Mouse (Mus musculus) heart, adult 9 months (tissue): Measurements from ENCODE around the gene Selenow.
"Not testable (repeated sequence)": the region's sequence is repeated elsewhere in the genome, so short reads cannot be mapped to it uniquely, and the experiment has no call there.

Experiments
- DNase-seq, 2 experiments: peaks; one replicate each; pipeline ENCODE4 v3.0.0; 2022; ENCODE audit warnings: low spot score in 2 of 2

Gene Selenow

DNA sequence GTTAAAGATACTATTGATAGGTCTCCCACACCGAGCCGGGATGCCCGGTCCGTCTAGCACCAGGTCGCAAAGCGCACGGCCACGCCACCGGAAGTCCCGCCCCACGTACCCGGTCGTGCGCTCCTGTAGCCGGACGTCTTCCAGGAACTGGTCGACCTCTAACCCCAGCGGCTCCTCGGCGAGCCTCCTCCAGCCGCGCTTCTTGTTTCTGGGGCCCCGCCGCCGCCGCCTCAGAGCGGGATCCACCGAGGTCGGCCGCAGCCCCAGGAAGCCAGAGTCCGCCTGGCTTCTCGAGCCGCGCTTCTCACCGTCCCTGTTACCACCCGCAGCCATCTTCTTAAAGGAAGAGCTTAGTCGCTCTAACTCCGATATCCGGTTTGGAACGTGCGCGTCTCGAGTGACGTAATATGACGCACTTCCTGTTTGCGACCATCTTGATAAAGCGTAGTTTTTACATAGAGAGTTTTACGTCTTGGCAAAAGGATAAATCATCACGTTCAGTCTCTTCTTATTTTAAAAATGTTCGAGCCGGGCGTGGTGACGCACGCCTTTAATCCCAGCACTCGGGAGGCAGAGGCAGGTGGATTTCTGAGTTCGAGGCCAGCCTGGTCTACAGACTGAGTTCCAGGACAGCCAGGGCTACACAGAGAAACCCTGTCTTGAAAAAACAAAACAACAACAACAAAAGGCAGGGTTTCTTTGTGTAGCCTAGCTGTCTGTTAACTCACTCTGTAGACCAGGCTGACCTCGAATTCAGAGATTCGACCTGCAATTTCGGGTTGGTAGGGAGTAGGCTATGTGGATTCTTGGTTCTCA lies 23.7 kb upstream of the Selenow start, which contains the start of gene Nop53:
Gene Nop53, minus strand, starts transcription at position 354 of the 816 bp plus-strand sequence.
- peak; percentile 92 to 97 for DNase-seq

GRCm38 (mm10) chr7:15945211-15945610 lies 23.0 kb upstream of the Selenow start:
- no peak for DNase-seq

- no peak for DNase-seq
Measured at GRCm38 (mm10) chr7:15944311-15944710, 22.1 kb upstream of the Selenow start.

DNA sequence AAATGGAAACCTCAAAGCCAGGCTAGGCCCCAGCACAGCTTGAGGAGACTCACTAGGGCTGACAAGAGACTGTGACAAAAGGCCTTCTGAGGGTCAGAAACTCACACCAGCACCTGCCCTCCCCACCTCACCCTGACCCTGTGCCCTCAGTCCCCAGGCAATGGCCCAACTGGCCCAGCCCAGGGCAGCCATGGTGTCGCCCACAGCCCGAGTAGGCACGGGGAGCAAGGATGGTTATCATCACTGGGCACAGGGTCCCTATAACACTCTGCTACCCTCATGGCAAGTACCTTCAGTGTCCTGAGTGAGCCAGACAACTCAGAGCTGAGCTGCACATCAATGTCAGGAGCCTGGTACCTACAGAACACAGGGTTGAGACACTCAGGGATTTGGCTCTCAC lies 16.4 kb upstream of the Selenow start:
- DNase-seq: no peak

- no peak for DNase-seq
Measured at GRCm38 (mm10) chr7:15937491-15937890, 15.3 kb upstream of the Selenow start.

DNA sequence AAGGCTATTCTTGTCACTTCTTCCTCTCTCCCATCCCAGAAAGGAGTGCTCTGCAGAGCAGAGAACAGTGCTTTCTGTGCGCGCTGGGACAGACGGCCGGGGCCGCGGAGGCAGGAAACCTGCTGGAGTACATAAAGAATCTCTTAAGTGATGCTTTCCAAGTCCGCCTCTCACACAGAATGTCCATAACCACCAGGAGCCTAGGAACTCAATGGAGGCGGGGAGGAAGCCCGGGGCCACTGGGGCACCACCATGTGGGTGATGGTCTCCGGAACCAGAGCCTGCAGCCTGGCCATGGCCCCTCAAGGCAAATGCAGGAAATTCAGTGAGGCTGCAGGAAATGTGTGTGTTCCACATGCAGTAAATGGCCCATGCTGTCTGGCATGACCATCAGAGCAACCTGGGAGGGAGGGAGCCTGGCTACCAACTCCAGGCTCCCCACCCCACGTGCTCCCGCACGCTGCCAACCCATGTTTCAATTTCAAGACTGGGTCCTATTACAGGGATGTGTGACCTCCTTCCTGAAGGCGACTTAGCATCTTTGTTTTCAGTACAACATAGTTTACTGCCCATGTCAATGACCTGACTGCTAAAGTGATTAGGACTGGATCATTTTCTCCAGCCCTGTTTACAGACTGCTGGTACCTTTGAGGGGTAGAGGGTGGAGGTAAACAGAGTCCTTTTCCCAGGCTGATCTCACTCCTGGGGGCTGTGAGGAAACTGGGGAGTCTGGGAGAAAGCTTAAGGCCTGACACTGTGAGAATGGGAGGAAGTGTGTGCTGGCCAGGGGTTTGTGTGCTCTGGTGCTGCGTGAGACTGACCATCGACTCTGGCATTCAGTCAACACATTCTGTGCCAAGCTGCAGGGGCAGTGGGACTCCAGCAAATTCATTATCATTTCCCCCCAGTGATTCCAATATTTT lies 11.5 kb upstream of the Selenow start:
- DNase-seq: peak; percentile 71 to 89

- no peak for DNase-seq
Measured at GRCm38 (mm10) chr7:15931635-15932034, 9.4 kb upstream of the Selenow start.

DNA sequence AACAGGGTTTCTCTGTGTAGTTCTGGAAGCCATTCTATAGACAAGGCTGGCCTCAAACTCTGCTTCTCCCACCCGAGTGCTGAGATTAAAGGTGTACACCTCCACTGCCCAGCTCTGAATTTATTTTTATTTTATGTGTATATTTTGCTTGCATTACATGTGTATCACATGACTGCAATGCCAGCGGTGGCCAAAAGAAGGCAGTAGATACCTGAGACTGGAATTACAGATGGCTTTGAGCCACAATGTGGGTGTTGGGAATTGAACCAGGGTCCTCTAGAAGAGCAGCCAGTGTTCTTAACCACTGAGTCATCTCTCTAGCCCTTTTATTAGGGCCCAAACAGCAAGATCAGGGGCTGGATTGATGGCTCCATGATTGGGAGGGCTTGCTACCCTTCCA lies 8.3 kb upstream of the Selenow start:
- DNase-seq: no peak

- DNase-seq: peak; percentile 59 to 65
Measured at GRCm38 (mm10) chr7:15929910-15930309, 7.7 kb upstream of the Selenow start.

- peak in 1 of 2 experiments; percentile 69 for DNase-seq
Measured at GRCm38 (mm10) chr7:15921796-15922195, 406 bp downstream of the Selenow start.

DNA sequence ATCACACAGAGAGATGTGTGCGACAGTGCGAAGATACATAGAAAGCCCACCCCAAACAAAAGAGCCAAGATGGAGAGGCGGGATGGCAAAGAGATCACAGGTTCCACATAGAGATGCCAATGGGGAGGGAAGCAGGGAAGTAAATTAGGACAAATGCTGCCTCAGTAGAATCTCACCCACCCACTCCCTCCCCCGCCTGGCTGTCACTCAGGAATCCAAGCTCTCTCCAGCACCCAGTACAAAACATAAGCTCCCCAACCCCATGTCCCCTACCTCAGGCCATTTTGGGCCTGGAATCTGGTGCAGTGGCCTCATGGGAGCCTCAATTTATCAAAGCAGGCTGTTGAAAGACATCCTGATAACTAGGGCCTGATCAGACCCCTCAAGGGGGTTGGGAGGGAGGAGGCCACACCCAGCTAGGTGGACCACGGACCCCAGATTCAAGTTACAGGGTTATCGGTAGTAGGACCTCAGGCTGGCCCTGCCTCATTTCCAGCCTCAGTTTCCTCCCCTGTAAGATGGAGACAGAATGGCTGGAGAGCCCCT lies 1.5 kb downstream of the Selenow start:
- DNase-seq: no peak

GRCm38 (mm10) chr7:15919947-15920346 lies 2.3 kb downstream of the Selenow start:
- no peak for DNase-seq

GRCm38 (mm10) chr7:15918371-15918770 lies 3.8 kb downstream of the Selenow start:
- DNase-seq: no peak

- no peak for DNase-seq
Measured at GRCm38 (mm10) chr7:15916996-15917395, 5.2 kb downstream of the Selenow start.

- no peak for DNase-seq
Measured at GRCm38 (mm10) chr7:15916134-15916723, 6.0 kb downstream of the Selenow start.

DNA sequence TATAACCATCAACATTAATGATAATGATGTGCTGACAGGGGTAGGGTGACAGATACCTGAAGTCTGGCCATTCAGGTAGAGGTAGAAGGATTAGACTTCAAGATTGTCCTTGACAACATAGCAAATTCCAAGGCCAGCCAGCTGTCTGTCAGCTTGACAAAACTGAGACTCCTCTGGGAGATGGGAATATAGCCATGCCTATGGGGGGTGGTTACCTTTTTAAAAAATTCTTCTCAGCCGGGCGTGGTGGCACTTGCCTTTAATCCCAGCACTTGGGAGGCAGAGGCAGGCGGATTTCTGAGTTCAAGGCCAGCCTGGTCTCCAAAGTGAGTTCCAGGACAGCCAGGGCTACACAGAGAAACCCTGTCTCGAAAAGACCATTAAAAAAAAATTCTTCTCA lies 6.5 kb downstream of the Selenow start:
- DNase-seq: not testable (repeated sequence)

DNA sequence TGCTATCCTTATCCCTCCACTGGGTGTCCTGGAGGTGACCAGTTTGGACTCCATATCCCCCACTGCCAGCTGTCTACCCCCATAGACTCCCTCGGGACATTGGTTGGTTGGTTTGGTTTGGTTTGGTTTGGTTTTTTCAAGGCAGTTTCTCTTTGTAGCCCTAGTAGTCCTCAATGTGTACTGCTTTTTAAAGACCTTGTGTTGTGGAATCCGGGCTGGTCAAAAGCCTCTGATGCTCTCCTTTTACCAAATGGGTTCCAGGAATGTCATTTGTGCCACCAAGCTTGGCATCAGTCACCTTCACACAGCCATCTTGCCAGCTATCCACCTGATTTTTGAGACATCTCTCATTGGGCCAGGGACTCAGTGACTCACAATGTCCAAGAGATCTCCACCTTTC lies 7.5 kb downstream of the Selenow start:
- DNase-seq: no peak

- no peak for DNase-seq
Measured at GRCm38 (mm10) chr7:15914252-15914651, 8.0 kb downstream of the Selenow start.

DNA sequence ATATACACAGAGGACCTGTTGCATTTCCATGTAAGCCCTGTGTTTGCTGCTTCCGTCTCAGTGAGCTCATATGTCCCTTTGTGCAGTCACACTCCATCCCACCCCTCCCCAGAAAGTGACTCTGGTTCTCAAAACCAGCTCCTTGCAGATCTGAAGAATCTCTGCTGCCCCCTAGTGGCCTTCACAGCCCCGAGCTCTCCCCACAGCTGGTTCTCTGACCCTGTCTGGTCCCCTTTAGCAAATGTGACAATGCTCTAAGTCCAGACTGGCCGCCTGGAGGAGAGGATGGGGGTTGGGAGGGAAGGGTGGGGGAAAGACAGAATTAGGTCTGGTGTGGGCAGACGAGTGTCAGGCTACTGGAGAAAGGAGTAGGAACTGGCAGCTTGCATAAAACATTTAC lies 10.0 kb downstream of the Selenow start:
- DNase-seq: peak in 1 of 2 experiments; percentile 50

- no peak for DNase-seq
Measured at GRCm38 (mm10) chr7:15910521-15910920, 11.7 kb downstream of the Selenow start.

GRCm38 (mm10) chr7:15907971-15908590 lies 14.1 kb downstream of the Selenow start:
- DNase-seq: no peak
